Mouse (Mus musculus): ENCODE data around the gene Spon1. TPM values are rescaled to one million over a fixed set of nuclear protein-coding genes. Genes with fewer than 3 reads are reported as not detected.

Gene Spon1
- total and polyA plus RNA-seq, 3 experiments = not detected

DNA sequence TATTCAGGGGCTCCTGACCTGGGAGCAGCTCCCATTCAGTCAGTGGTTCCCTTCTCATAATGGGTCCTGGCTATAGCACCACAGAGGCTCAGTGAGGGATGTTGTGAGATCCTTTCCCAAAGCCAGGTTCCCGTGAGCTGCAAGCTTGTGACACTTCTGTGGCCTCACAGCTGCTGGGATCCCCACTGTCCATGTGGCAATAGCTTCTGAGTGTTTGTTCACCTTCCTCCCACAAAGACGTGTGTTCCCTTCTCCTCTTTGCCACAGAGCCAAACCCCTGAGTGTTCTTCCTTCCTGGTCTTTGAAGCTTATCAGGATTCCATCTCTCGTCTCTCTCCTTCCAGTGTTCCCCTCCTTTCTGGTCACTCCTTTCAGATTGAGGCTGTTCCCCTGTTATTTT is 90.3 kb downstream of the Spon1 start:
- no peak overlapping the region for H3K4me2 ChIP-seq (ENCODE audit: insufficient read depth, low read depth, poor library complexity, severe bottlenecking)
- H3K36me3 ChIP-seq (replicated peaks in 1 of 2; ENCODE audit: control insufficient read depth in 1 of 2, insufficient read depth in 1 of 2, low read length in 1 of 2) = no peaks in the 10 kb centered on the region
- H3K4me3 ChIP-seq (replicated peaks in 1 of 3; ENCODE audit: low read depth in 2 of 3, low read length in 2 of 3, poor library complexity in 1 of 3) = no peak overlapping the region
- no peaks in the 10 kb centered on the region for H3K4me1 ChIP-seq (ENCODE audit: control insufficient read depth in 1 of 2, insufficient read depth in 2 of 2)
- in situ Hi-C loops (cut with MboI; ENCODE audit: low pct_ligation_motif_present, low pct_unique_long_range_greater_than_20kb, low sequenced_read_pairs) = no loop called here
- no peaks in the 10 kb centered on the region for H3K27me3 ChIP-seq (replicated peaks)
- H3K27ac ChIP-seq (ENCODE audit: insufficient read depth, low read depth) = no peak overlapping the region
- no peak for DNase-seq (ENCODE audit: extremely low read depth)
- peaks cover 3% of the 10 kb centered on the region for H3K9me3 ChIP-seq (replicated peaks; ENCODE audit: low read length)
- no peak overlapping the region for H3K9ac ChIP-seq (ENCODE audit: insufficient read depth, low read depth)
- TF ChIP-seq ZMIZ1 (IDR thresholded peaks at IDR 0.05; ENCODE audit: low read depth, low read length) (no peak), KAT2A (IDR thresholded peaks at IDR 0.05; ENCODE audit: insufficient replicate concordance, low read length) (no peak), JUND (conservative IDR thresholded peaks at IDR 0.05; ENCODE audit: low read depth, low read length) (no peak), MAZ (IDR thresholded peaks at IDR 0.05; ENCODE audit: low read depth, low read length) (no peak), ELF1 (IDR thresholded peaks at IDR 0.05; ENCODE audit: low read depth, low read length) (no peak), ZKSCAN1 (IDR thresholded peaks at IDR 0.05; ENCODE audit: borderline replicate concordance, low read depth, low read length) (no peak), POLR2A (IDR thresholded peaks at IDR 0.05; ENCODE audit: low read depth, low read length) (no peak), GABPA (IDR thresholded peaks at IDR 0.05; ENCODE audit: insufficient replicate concordance, low read depth, low read length) (no peak), EP300 (IDR thresholded peaks at IDR 0.05; ENCODE audit: low read length) (no peak), CTCF (conservative IDR thresholded peaks at IDR 0.05 in 1 of 2, IDR thresholded peaks at IDR 0.05 in 1 of 2; ENCODE audit: low read depth in 2 of 2, low read length in 2 of 2) (no peak), IRF4 (IDR thresholded peaks at IDR 0.05; ENCODE audit: low read depth, low read length) (no peak), POLR2AphosphoS2 (IDR thresholded peaks at IDR 0.05; ENCODE audit: low read depth, low read length) (no peak)
- dilution Hi-C loops (cut with MboI; ENCODE audit: extremely low pct_ligation_motif_present, extremely low pct_unique_long_range_greater_than_20kb, low sequenced_read_pairs) = no loop called here
- no peaks in the 10 kb centered on the region for H3K79me2 ChIP-seq (replicated peaks; ENCODE audit: control insufficient read depth, extremely low read depth, insufficient read depth, poor library complexity, severe bottlenecking)

DNA sequence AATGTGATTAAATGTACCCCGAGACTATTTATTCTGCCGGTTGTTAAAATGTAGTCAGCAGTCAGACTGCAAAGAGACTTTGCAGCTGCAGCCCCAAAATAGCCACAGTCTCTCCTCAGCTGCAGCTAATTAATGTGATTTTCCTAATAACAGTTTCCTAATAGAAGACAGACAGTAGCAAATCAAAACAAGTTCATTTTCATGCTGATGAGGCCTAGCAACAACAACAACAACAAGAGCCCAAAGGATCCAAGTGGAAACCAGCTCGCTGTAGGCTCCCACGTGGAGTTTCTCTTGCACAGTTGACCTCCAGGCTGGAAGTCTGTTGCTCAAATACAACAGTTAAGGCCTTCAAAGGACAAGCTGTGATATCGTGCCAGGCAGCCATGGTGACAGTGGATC is 93.7 kb downstream of the Spon1 start:
- no peak for TF ChIP-seq E2F4 (IDR thresholded peaks at IDR 0.05; ENCODE audit: insufficient replicate concordance, low read depth, low read length)
- TF ChIP-seq CTCF (conservative IDR thresholded peaks at IDR 0.05 in 1 of 2, IDR thresholded peaks at IDR 0.05 in 1 of 2; ENCODE audit: low read depth in 2 of 2, low read length in 2 of 2) = no peak
- TF ChIP-seq MAFK (IDR thresholded peaks at IDR 0.05; ENCODE audit: insufficient replicate concordance, low read length) = no peak
- TF ChIP-seq MXI1 (IDR thresholded peaks at IDR 0.05; ENCODE audit: low read depth, low read length) = no peak
- no peak for TF ChIP-seq MAX (IDR thresholded peaks at IDR 0.05; ENCODE audit: low read length)
- no peak for TF ChIP-seq ZC3H11A (IDR thresholded peaks at IDR 0.05; ENCODE audit: low read depth, low read length)
- TF ChIP-seq UBTF (IDR thresholded peaks at IDR 0.05; ENCODE audit: low read depth, low read length) = no peak
- Histone ChIP-seq H3K9me3 (replicated peaks; ENCODE audit: low read length) (peaks cover 3% of the 10 kb centered on the region), H3K79me2 (replicated peaks; ENCODE audit: control insufficient read depth, extremely low read depth, insufficient read depth, poor library complexity, severe bottlenecking) (no peaks in the 10 kb centered on the region), H3K36me3 (replicated peaks in 1 of 2; ENCODE audit: control insufficient read depth in 1 of 2, insufficient read depth in 1 of 2, low read length in 1 of 2) (no peaks in the 10 kb centered on the region), H3K4me2 (ENCODE audit: insufficient read depth, low read depth, poor library complexity, severe bottlenecking) (no peak overlapping the region), H3K9ac (ENCODE audit: insufficient read depth, low read depth) (no peak overlapping the region), H3K4me1 (ENCODE audit: control insufficient read depth in 1 of 2, insufficient read depth in 2 of 2) (peaks cover 0 to 6% of the 10 kb centered on the region in 2 experiments; a peak in 1 of 4 replicates), H3K27me3 (replicated peaks) (no peaks in the 10 kb centered on the region), H3K27ac (ENCODE audit: insufficient read depth, low read depth) (no peak overlapping the region), H3K4me3 (replicated peaks in 1 of 3; ENCODE audit: low read depth in 2 of 3, low read length in 2 of 3, poor library complexity in 1 of 3) (no peak overlapping the region)
- in situ Hi-C loops (cut with MboI; ENCODE audit: low pct_ligation_motif_present, low pct_unique_long_range_greater_than_20kb, low sequenced_read_pairs) (no loop called here), dilution Hi-C loops (cut with MboI; ENCODE audit: extremely low pct_ligation_motif_present, extremely low pct_unique_long_range_greater_than_20kb, low sequenced_read_pairs) (no loop called here)
- no peak for DNase-seq (ENCODE audit: extremely low read depth)
